Mouse (Mus musculus) midbrain, embryonic 16.5 days (tissue): ENCODE data around the gene Tnip1. TPM values are rescaled to one million over a fixed set of nuclear protein-coding genes. Genes with fewer than 3 reads are reported as not detected.

Experiments used
- ATAC-seq: fragments of 200-750 bp; cut with Nextera tagmentation; 2 replicates; pipeline ENCODE4 v1.8.0; 2017; ENCODE audit warnings: moderate TSS enrichment
- H3K27ac ChIP-seq: fragments of 300-500 bp; sonication (generic); 2 replicates; pipeline ENCODE4 v1.5.1; 2014; ENCODE audit warnings: mild to moderate bottlenecking, low read length, mixed read lengths
- H3K27me3 ChIP-seq: fragments of 300-500 bp; sonication (generic); 2 replicates; pipeline ENCODE4 v1.6.1; 2014; ENCODE audit warnings: low read depth, low read length, mixed read lengths; ENCODE audit not compliant: control insufficient read depth, insufficient read depth
- H3K36me3 ChIP-seq: fragments of 300-500 bp; sonication (generic); 2 replicates; pipeline ENCODE4 v1.6.1; 2014; ENCODE audit warnings: mild to moderate bottlenecking, low read length, moderate library complexity, mixed read lengths; ENCODE audit not compliant: control insufficient read depth, insufficient read depth
- H3K4me1 ChIP-seq: fragments of 300-500 bp; sonication (generic); 2 replicates; pipeline ENCODE4 v1.6.1; 2014; ENCODE audit warnings: mild to moderate bottlenecking, low read length, mixed read lengths; ENCODE audit not compliant: control insufficient read depth, insufficient read depth
- H3K4me2 ChIP-seq: fragments of 300-500 bp; sonication (generic); 2 replicates; pipeline ENCODE4 v1.6.1; 2014; ENCODE audit warnings: mild to moderate bottlenecking, low read length, mixed read lengths
- H3K4me3 ChIP-seq: fragments of 300-500 bp; sonication (generic); 2 replicates; pipeline ENCODE4 v1.5.1; 2014; ENCODE audit warnings: low read depth, mild to moderate bottlenecking, low read length, moderate library complexity, mixed read lengths
- H3K9ac ChIP-seq: fragments of 300-500 bp; sonication (generic); 2 replicates; pipeline ENCODE4 v1.6.1; 2014; ENCODE audit warnings: low read depth, low read length, mixed read lengths
- H3K9me3 ChIP-seq: fragments of 300-500 bp; sonication (generic); replicated peaks from 2 replicates; pipeline ENCODE4 v1.6.1; 2014; ENCODE audit warnings: mild to moderate bottlenecking, low read length, mixed read lengths; ENCODE audit not compliant: control insufficient read depth, poor library complexity, severe bottlenecking
- WGBS: fragments of 180-500 bp; shearing (Covaris S2); extraction: QIAGEN DNeasy Blood & Tissue Kit; methylation state at CpG from one replicate; pipeline ENCODE4 v1.1.7; 2014; 5-methylcytosine and 5-hydroxymethylcytosine counted together
- polyA plus RNA-seq: library from polyadenylated mRNA; unstranded; fragments of >200 nt; fragmentation: Nextera tagmentation; extraction: Ambion mirVana; gene quantifications from 2 replicates; pipeline ENCODE4 v1.2.1, GENCODE M21; 2015

The Tnip1 gene
- polyA plus RNA-seq, 1 experiment from 2014 or later = 17.4 TPM

DNA sequence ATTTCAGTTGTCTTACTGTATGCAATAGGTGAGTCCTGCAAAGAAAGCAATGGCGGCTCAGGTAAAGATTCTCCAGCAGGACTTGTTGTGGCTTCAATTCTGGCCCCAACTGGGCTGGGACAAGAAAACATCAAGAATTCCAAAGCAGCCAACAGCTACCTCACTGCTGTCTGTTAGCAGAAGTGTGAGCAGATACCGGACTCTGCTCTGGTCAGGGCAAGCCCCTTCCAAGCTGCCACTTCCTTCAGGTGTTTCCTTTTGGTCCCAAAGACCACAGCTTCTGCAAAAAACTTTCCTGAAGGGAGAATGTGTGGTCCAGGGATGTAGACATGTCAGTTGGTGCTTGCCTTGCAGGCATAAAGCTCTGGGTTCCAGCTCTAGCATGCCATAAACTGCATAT lies 13.0 kb upstream of the Tnip1 start:
- Histone ChIP-seq H3K4me1 (0 out of 2 replicates have a peak, but pooled peaks cover 2% of the 10 kb centered on the region), H3K36me3 (no peaks in the 10 kb centered on the region), H3K9me3 (no peaks in the 10 kb centered on the region), H3K9ac (no peak overlapping the region), H3K27me3 (no peaks in the 10 kb centered on the region), H3K27ac (no peak overlapping the region), H3K4me2 (no peak overlapping the region), H3K4me3 (no peak overlapping the region)
- no peak for ATAC-seq
- 88% methylated on average over 2 of the region's 2 CpGs for WGBS

DNA sequence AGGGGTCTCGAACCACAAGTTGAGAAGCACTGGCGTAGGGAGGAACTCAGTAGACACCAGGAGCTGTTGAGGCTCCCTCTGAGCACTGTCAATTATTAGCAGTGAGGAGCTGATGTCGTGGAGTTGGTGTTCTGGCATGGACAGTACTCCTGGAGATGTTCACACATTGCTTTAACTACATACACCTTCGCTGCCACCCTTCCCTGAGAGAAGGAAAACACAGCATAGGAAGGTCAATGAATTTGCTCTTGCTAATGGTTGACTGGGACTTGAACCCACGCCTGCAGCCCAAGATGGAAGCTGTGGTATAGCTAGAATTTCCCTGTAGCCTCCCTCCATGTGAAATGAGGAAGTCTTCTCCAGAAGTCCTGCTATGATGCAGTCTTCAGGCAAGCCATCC lies 12.6 kb upstream of the Tnip1 start:
- Histone ChIP-seq H3K4me1 (0 out of 2 replicates have a peak, but pooled peaks cover 2% of the 10 kb centered on the region), H3K27ac (no peak overlapping the region), H3K9ac (no peak overlapping the region), H3K36me3 (no peaks in the 10 kb centered on the region), H3K4me3 (no peak overlapping the region), H3K27me3 (no peaks in the 10 kb centered on the region), H3K4me2 (no peak overlapping the region), H3K9me3 (no peaks in the 10 kb centered on the region)
- no peak for ATAC-seq
- whole genome bisulfite sequencing = 80% methylated on average over 5 of the region's 5 CpGs

DNA sequence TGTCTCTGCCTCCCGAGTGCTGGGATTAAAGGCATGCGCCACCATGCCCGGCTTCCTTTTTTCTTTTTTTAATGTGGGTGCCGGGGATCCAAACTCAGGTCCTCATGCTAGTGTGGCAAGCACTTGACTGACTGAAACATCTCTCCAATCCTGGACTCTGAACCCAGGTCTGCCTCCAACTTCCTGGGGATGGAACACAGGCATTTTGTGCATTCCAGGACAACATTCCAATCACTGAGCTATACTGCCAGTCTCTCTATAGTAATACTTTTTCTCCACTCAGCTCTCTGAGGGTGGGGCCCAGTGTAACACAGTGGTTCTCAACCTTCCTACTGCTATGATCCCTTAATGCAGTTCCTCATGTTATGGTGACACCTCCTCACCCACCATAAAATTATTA lies 11.9 kb upstream of the Tnip1 start:
- H3K4me1 ChIP-seq = 0 out of 2 replicates have a peak, but pooled peaks cover 2% of the 10 kb centered on the region
- 89% methylated on average over 4 of the region's 4 CpGs for WGBS
- no peak for ATAC-seq
- no peak overlapping the region for H3K4me2 ChIP-seq
- no peak overlapping the region for H3K4me3 ChIP-seq
- no peak overlapping the region for H3K9ac ChIP-seq
- no peaks in the 10 kb centered on the region for H3K36me3 ChIP-seq
- H3K27me3 ChIP-seq = no peaks in the 10 kb centered on the region
- H3K27ac ChIP-seq = no peak overlapping the region
- no peaks in the 10 kb centered on the region for H3K9me3 ChIP-seq

DNA sequence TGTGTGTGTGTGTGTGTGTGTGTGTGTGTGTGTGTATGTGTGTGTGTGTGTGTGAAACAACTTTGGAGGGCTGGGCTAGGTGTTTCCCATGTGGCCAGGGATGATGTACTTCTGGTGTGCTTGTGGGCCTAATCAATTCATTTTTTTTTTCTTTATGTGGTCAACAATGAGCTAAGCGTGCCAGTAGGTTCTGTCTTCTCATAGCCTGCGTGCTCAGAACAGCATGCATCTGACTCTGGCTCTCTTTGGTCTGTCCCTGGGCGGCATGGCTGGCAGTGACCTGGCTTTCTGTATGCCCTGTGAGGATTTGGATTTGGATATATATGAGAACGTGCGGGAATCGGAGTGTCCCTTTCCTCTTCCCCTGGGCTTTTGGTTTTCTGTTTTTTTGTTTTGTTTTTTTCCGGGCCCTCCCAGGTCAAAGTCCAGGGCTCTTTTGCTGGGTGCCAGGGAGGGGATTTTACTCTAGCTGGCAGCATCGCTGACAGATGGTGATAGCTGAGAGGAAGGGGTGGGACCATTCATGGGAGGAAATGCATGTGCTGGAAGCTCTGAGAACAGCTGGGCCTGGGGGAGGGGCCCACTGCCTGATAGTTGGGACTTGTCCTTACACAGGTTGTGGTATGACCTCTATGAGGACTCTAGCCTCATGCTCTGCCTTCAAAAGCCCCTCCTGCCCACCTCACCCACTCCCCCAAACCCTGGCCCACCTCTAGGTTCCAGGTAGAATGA lies 10.9 kb upstream of the Tnip1 start:
- Histone ChIP-seq H3K27ac (no peak overlapping the region), H3K9me3 (no peaks in the 10 kb centered on the region), H3K9ac (no peak overlapping the region), H3K27me3 (no peaks in the 10 kb centered on the region), H3K4me2 (no peak overlapping the region), H3K36me3 (no peaks in the 10 kb centered on the region), H3K4me3 (no peak overlapping the region), H3K4me1 (0 out of 2 replicates have a peak, but pooled peaks cover 2% of the 10 kb centered on the region)
- ATAC-seq = no peak
- 37% methylated on average over 8 of the region's 8 CpGs for WGBS

DNA sequence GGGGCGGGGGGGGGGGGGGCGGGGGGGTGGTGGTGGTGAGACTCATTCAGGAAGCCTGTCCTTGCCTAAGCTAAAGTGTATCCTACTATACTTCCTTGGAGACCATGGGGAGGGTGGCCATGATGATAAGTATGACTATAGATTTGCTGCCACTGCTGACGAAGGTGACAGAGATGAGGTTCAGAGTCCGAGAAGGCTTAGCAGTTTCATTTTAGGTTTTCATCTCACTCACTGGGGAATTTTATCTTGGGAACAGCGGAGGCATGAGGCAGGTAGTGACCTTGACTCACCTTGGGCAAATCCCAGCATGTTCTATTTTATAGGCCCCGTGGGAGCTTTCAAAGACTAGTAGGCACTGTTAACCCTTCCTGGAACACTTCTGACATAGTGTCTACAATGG lies 10.1 kb upstream of the Tnip1 start:
- H3K9me3 ChIP-seq = no peaks in the 10 kb centered on the region
- H3K4me3 ChIP-seq = no peak overlapping the region
- H3K4me1 ChIP-seq = 0 out of 2 replicates have a peak, but pooled peaks cover 2% of the 10 kb centered on the region
- 60% methylated on average over 6 of the region's 6 CpGs for WGBS
- no peak overlapping the region for H3K4me2 ChIP-seq
- H3K27ac ChIP-seq = no peak overlapping the region
- no peaks in the 10 kb centered on the region for H3K27me3 ChIP-seq
- no peak for ATAC-seq
- H3K9ac ChIP-seq = no peak overlapping the region
- no peaks in the 10 kb centered on the region for H3K36me3 ChIP-seq

DNA sequence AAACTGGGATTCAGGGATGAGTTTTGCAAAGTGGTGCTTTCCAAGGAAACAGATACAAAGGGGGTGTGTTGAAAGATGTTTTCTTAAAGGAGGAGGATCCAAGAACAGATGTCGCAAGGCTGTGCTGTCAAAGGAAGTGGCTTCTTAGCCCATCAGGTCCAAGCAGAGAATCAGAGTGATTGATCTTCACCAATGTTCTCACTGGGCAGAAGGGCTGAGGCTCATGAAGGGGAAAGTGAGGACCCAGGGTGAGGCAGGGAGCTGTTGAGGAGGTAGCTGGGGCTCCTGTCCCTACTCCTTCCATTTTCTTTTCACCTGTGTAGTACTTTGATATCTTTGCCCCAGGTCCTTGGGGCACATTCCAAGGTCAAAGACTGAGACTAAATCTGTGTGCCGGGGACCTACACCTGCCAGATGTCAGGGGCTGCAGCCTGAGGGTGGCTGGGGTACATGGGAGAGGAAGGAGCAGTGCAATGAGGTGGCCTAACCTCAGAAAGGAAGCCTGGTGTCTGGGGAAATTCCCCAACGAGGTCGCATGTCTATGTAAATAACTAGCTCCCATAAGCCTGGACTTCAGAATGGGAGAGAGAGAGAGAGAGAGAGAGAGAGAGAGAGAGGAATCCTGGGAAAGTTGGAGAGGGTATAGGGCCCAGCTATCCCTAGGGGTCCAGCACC lies 9.5 kb upstream of the Tnip1 start:
- Histone ChIP-seq H3K27me3 (no peaks in the 10 kb centered on the region), H3K4me1 (0 out of 2 replicates have a peak, but pooled peaks cover 2% of the 10 kb centered on the region), H3K9me3 (no peaks in the 10 kb centered on the region), H3K36me3 (no peaks in the 10 kb centered on the region), H3K4me3 (no peak overlapping the region), H3K4me2 (no peak overlapping the region), H3K9ac (no peak overlapping the region), H3K27ac (no peak overlapping the region)
- no peak for ATAC-seq
- WGBS = 60% methylated on average over 4 of the region's 4 CpGs

DNA sequence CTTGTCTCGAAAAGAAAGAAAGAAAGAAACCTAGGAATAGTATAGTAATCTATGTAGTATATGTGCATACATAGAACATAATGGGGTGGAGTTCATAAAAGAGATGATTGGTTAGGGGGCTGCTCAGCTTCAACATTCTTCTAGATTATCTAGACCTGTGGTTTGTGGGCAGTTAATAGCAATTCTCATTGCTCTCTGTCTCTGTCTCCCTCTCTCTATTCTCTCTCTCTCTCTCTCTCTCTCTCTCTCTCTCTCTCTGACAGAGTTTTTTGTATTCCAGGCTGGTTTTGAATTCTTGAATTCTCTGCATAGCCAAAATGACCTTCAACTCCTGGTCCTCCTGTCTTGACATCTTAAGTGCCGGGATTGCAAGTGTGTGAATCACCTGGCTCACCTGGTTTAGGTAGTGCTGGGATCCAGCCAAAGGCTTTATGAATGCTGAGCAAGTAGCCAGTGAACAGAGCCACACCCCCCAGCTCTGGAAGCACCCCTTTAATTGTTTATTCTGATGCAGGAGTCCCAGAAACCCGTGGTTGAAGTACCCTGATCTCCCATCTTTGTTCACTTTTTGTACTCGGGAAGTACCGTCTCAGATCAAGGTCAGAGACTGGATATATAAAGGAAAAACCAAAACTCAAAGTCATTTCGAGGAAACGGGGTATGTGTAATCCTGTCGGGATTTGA lies 8.8 kb upstream of the Tnip1 start:
- 80% methylated on average over 8 of the region's 8 CpGs for WGBS
- Histone ChIP-seq H3K27me3 (no peaks in the 10 kb centered on the region), H3K9me3 (no peaks in the 10 kb centered on the region), H3K27ac (no peak overlapping the region), H3K4me3 (no peak overlapping the region), H3K9ac (no peak overlapping the region), H3K4me1 (0 out of 2 replicates have a peak, but pooled peaks cover 2% of the 10 kb centered on the region), H3K4me2 (no peak overlapping the region), H3K36me3 (no peaks in the 10 kb centered on the region)
- no peak for ATAC-seq

DNA sequence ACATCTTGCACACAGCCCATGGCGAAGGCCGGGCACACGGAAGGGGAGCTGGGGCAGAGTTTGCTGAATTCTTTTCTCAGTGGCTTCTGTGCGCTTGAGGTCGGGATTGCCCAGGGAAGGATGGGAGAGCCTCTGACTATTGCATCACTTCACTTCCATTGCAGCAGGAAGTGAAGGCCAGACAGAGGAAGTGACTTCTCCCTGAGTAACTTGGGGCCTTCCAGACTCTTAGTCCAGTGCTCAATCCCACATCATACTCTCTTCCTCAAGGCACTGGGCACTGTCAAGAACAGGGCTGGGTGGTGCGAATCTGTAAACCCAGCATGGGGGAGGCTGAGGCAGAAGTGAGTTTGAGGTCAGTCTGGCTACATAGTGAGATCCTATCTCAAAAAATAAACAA lies 2.5 kb upstream of the Tnip1 start:
- H3K9me3 ChIP-seq = no peaks in the 10 kb centered on the region
- 82% methylated on average over 6 of the region's 6 CpGs for WGBS
- H3K9ac ChIP-seq = no peak overlapping the region
- H3K4me3 ChIP-seq = no peak overlapping the region
- H3K27ac ChIP-seq = no peak overlapping the region
- no peaks in the 10 kb centered on the region for H3K36me3 ChIP-seq
- ATAC-seq = no peak
- no peak overlapping the region for H3K4me2 ChIP-seq
- H3K27me3 ChIP-seq = no peaks in the 10 kb centered on the region
- H3K4me1 ChIP-seq = no peaks in the 10 kb centered on the region

DNA sequence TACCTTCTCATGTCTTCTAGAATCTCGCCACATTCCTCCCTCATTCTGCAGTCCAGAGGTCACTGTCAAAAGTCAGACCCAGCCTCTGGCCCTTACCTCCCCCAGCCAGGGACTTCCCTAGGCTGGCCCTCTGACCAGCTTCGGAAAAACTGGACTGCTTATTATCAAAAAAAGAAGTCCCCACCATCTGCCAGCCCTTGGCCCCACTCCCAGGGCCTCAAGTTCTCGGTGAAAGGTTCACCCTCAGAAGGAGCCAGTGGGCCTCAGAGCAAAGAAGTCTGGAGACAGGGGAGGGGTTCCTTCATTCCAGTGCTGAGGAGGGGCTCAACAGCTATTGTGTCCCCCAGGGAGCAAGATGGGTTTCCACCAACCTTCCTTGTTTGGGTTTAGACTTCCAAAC lies 796 bp downstream of the Tnip1 start:
- Histone ChIP-seq H3K27me3 (no peaks in the 10 kb centered on the region), H3K9me3 (no peaks in the 10 kb centered on the region), H3K4me1 (no peaks in the 10 kb centered on the region), H3K9ac (no peak overlapping the region), H3K36me3 (no peaks in the 10 kb centered on the region), H3K4me2 (no peak overlapping the region), H3K27ac (no peak overlapping the region), H3K4me3 (no peak overlapping the region)
- 78% methylated on average over 3 of the region's 3 CpGs for WGBS
- ATAC-seq = no peak
